ENCODE assay signal across 16 mouse cellular contexts in genomic region chr5:98806492-98806891, GRCm38 (mm10). TPM values are rescaled to one million over a fixed set of nuclear protein-coding genes. Genes with fewer than 3 reads are reported as not detected.
"Had no signal": no experiment of that assay in that cellular context is flagged by ENCODE, and none has a peak within 500 bp of the region (broad histone marks: within the 10 kb centered on the region; RNA-seq: fewer than 3 reads in every experiment).

No protein-coding gene starts in this region.

- H3K4me3 ChIP-seq: midbrain, embryonic 10.5 days; midbrain, embryonic 12.5 days; myocyte; neural tube, embryonic 13.5 days; neural tube, embryonic 15.5 days; stomach, embryonic 15.5 days had no signal

- H3K4me1 ChIP-seq: neural tube, embryonic 13.5 days; neural tube, embryonic 15.5 days; stomach, embryonic 15.5 days had no signal

- H3K9me3 ChIP-seq: midbrain, embryonic 10.5 days; midbrain, embryonic 12.5 days; neural tube, embryonic 13.5 days; neural tube, embryonic 15.5 days; stomach, embryonic 15.5 days had no signal

- H3K4me2 ChIP-seq: lung, embryonic 14.5 days; midbrain, embryonic 12.5 days; neural tube, embryonic 13.5 days; neural tube, embryonic 15.5 days; stomach, embryonic 15.5 days had no signal

- H3K36me3 ChIP-seq: midbrain, embryonic 10.5 days; midbrain, embryonic 12.5 days; neural tube, embryonic 13.5 days; neural tube, embryonic 15.5 days; stomach, embryonic 15.5 days had no signal

- H3K27me3 ChIP-seq: midbrain, embryonic 12.5 days; neural tube, embryonic 13.5 days; neural tube, embryonic 15.5 days; stomach, embryonic 15.5 days had no signal

- ATAC-seq: midbrain, embryonic 16.5 days had no signal

- H3K9ac ChIP-seq: liver, embryonic 14.5 days; lung, embryonic 14.5 days; midbrain, embryonic 12.5 days; neural tube, embryonic 13.5 days; neural tube, embryonic 15.5 days; stomach, embryonic 15.5 days had no signal

- DNase-seq: lung, adult 18-20 months; midbrain, embryonic 14.5 days; right cerebral cortex, postnatal 14 days; thymus, adult 18-20 months; thymus, postnatal 14 days; thymus, postnatal 36 days had no signal

- H3K27ac ChIP-seq: liver, embryonic 14.5 days; midbrain, embryonic 10.5 days; midbrain, embryonic 12.5 days; neural tube, embryonic 13.5 days; neural tube, embryonic 15.5 days; stomach, embryonic 15.5 days; stomach, postnatal 0 days had no signal

RNA-seq across cellular contexts. Expression of gene Bmp3, which starts 47.7 kb away (rescaled TPM):
- polyA plus RNA-seq: myocyte had no signal
